Mouse (Mus musculus): Measurements from ENCODE around the gene Ate1. TPM values are rescaled to one million over a fixed set of nuclear protein-coding genes. Genes with fewer than 3 reads are reported as not detected.

The Ate1 gene
- polyA plus RNA-seq, 1 experiment = 30.2 TPM

- TF ChIP-seq CTCF (IDR thresholded peaks at IDR 0.05; ENCODE audit: borderline replicate concordance, extremely low read depth, insufficient read depth, insufficient read length) (no peak), POLR2A (IDR thresholded peaks at IDR 0.05; ENCODE audit: borderline replicate concordance, extremely low read depth, insufficient read depth, insufficient read length, poor library complexity, severe bottlenecking) (no peak)
- peak; percentile 88 for DNase-seq (ENCODE audit: low read depth)
Measured at GRCm38 (mm10) chr7:130367222-130368035, 152.7 kb downstream of the Ate1 start.

- TF ChIP-seq POLR2A (IDR thresholded peaks at IDR 0.05; ENCODE audit: borderline replicate concordance, extremely low read depth, insufficient read depth, insufficient read length, poor library complexity, severe bottlenecking) = no peak
- TF ChIP-seq CTCF (IDR thresholded peaks at IDR 0.05; ENCODE audit: borderline replicate concordance, extremely low read depth, insufficient read depth, insufficient read length) = no peak
Measured at GRCm38 (mm10) chr7:130365711-130366110, 154.5 kb downstream of the Ate1 start.

More at GRCm38 (mm10) chr7:130365711-130366110, 154.5 kb downstream of the Ate1 start:
- no peak for DNase-seq (ENCODE audit: low read depth)

Other genes starting within 250 kb of the Ate1 start
- 55.8 and 63.4 TPM in 2 replicates for gene Nsmce4a, start 52.7 kb upstream of the Ate1 start, polyA plus RNA-seq (2012; rRNA removed)
- gene Tacc2, start 57.1 kb upstream of the Ate1 start, polyA plus RNA-seq (2012; rRNA removed) = 47.5 and 66.9 TPM in 2 replicates

Measured in brain, embryonic 14.5 days (tissue).